Mouse (Mus musculus): Measurements from ENCODE around the gene Colca2. TPM values are rescaled to one million over a fixed set of nuclear protein-coding genes. Genes with fewer than 3 reads are reported as not detected.

The Colca2 gene
- polyA plus RNA-seq, 1 experiment from 2014 or later: 4.2 TPM

GRCm38 (mm10) chr9:51305146-51305545, 26.8 kb upstream of the Colca2 start:
- H3K9me3 ChIP-seq (replicated peaks; ENCODE audit: low read length): no peaks in the 10 kb centered on the region
- H3K4me3 ChIP-seq (replicated peaks; ENCODE audit: low read depth, low read length): no peak overlapping the region
- no peak overlapping the region for H3K4me2 ChIP-seq (ENCODE audit: low read length)
- no peaks in the 10 kb centered on the region for H3K4me1 ChIP-seq (replicated peaks; ENCODE audit: insufficient read depth, low read length)
- H3K9ac ChIP-seq (ENCODE audit: low read depth, low read length): no peak overlapping the region
- no peak for TF ChIP-seq CTCF (IDR thresholded peaks at IDR 0.05; ENCODE audit: low read depth)
- no peaks in the 10 kb centered on the region for H3K36me3 ChIP-seq (ENCODE audit: insufficient read depth, low read length)
- no peak overlapping the region for H3K27ac ChIP-seq
- no peak for DNase-seq (ENCODE audit: low spot score)
- ATAC-seq (replicated peaks; ENCODE audit: low FRiP score, low read depth): no peak
- no peaks in the 10 kb centered on the region for H3K27me3 ChIP-seq (ENCODE audit: insufficient read depth, low read length)
- 79% methylated on average over 3 of the region's 3 CpGs for WGBS

- Histone ChIP-seq H3K4me1 (replicated peaks; ENCODE audit: insufficient read depth, low read length) (no peaks in the 10 kb centered on the region), H3K27me3 (ENCODE audit: insufficient read depth, low read length) (no peaks in the 10 kb centered on the region), H3K27ac (no peak overlapping the region), H3K36me3 (ENCODE audit: insufficient read depth, low read length) (no peaks in the 10 kb centered on the region), H3K9ac (ENCODE audit: low read depth, low read length) (no peak overlapping the region), H3K4me3 (replicated peaks; ENCODE audit: low read depth, low read length) (no peak overlapping the region), H3K9me3 (replicated peaks; ENCODE audit: low read length) (no peaks in the 10 kb centered on the region), H3K4me2 (ENCODE audit: low read length) (no peak overlapping the region)
- ATAC-seq (replicated peaks; ENCODE audit: low FRiP score, low read depth) (no peak), DNase-seq (ENCODE audit: low spot score) (no peak)
- TF ChIP-seq CTCF (IDR thresholded peaks at IDR 0.05; ENCODE audit: low read depth): no peak
- 75% methylated on average over 5 of the region's 5 CpGs for WGBS
These were observed 25.6 kb upstream of the Colca2 start for GRCm38 (mm10) chr9:51303980-51304379.

GRCm38 (mm10) chr9:51293541-51293940, 15.2 kb upstream of the Colca2 start:
- Histone ChIP-seq H3K36me3 (ENCODE audit: insufficient read depth, low read length) (no peaks in the 10 kb centered on the region), H3K4me1 (replicated peaks; ENCODE audit: insufficient read depth, low read length) (no peaks in the 10 kb centered on the region), H3K9ac (ENCODE audit: low read depth, low read length) (no peak overlapping the region), H3K27ac (no peak overlapping the region), H3K27me3 (ENCODE audit: insufficient read depth, low read length) (no peaks in the 10 kb centered on the region), H3K4me2 (ENCODE audit: low read length) (no peak overlapping the region), H3K4me3 (replicated peaks; ENCODE audit: low read depth, low read length) (no peak overlapping the region), H3K9me3 (replicated peaks; ENCODE audit: low read length) (no peaks in the 10 kb centered on the region)
- ATAC-seq (replicated peaks; ENCODE audit: low FRiP score, low read depth): no peak
- TF ChIP-seq CTCF (IDR thresholded peaks at IDR 0.05; ENCODE audit: low read depth): no peak
- DNase-seq (ENCODE audit: low spot score): no peak
- WGBS: 78% methylated on average over 8 of the region's 8 CpGs

GRCm38 (mm10) chr9:51292674-51293073, 14.3 kb upstream of the Colca2 start:
- 29% methylated on average over 4 of the region's 4 CpGs for WGBS
- Histone ChIP-seq H3K4me1 (replicated peaks; ENCODE audit: insufficient read depth, low read length) (no peaks in the 10 kb centered on the region), H3K36me3 (ENCODE audit: insufficient read depth, low read length) (no peaks in the 10 kb centered on the region), H3K4me2 (ENCODE audit: low read length) (no peak overlapping the region), H3K4me3 (replicated peaks; ENCODE audit: low read depth, low read length) (no peak overlapping the region), H3K27me3 (ENCODE audit: insufficient read depth, low read length) (no peaks in the 10 kb centered on the region), H3K9me3 (replicated peaks; ENCODE audit: low read length) (no peaks in the 10 kb centered on the region), H3K27ac (no peak overlapping the region), H3K9ac (ENCODE audit: low read depth, low read length) (no peak overlapping the region)
- ATAC-seq (replicated peaks; ENCODE audit: low FRiP score, low read depth): no peak
- peak; percentile 91 for DNase-seq (ENCODE audit: low spot score)
- TF ChIP-seq CTCF (IDR thresholded peaks at IDR 0.05; ENCODE audit: low read depth): peak; percentile 92

- Histone ChIP-seq H3K4me2 (ENCODE audit: low read length) (no peak overlapping the region), H3K9ac (ENCODE audit: low read depth, low read length) (no peak overlapping the region), H3K9me3 (replicated peaks; ENCODE audit: low read length) (no peaks in the 10 kb centered on the region), H3K27me3 (ENCODE audit: insufficient read depth, low read length) (no peaks in the 10 kb centered on the region), H3K36me3 (ENCODE audit: insufficient read depth, low read length) (no peaks in the 10 kb centered on the region), H3K27ac (no peak overlapping the region), H3K4me3 (replicated peaks; ENCODE audit: low read depth, low read length) (no peak overlapping the region), H3K4me1 (replicated peaks; ENCODE audit: insufficient read depth, low read length) (no peaks in the 10 kb centered on the region)
- no peak for DNase-seq (ENCODE audit: low spot score)
- ATAC-seq (replicated peaks; ENCODE audit: low FRiP score, low read depth): no peak
- TF ChIP-seq CTCF (IDR thresholded peaks at IDR 0.05; ENCODE audit: low read depth): no peak
- WGBS: 65% methylated on average over 4 of the region's 4 CpGs
These were observed 12.6 kb upstream of the Colca2 start for GRCm38 (mm10) chr9:51290980-51291379.

GRCm38 (mm10) chr9:51286079-51286478, 7.7 kb upstream of the Colca2 start:
- Histone ChIP-seq H3K27me3 (ENCODE audit: insufficient read depth, low read length) (no peaks in the 10 kb centered on the region), H3K9me3 (replicated peaks; ENCODE audit: low read length) (no peaks in the 10 kb centered on the region), H3K4me2 (ENCODE audit: low read length) (no peak overlapping the region), H3K27ac (no peak overlapping the region), H3K4me1 (replicated peaks; ENCODE audit: insufficient read depth, low read length) (no peaks in the 10 kb centered on the region), H3K36me3 (ENCODE audit: insufficient read depth, low read length) (no peaks in the 10 kb centered on the region), H3K9ac (ENCODE audit: low read depth, low read length) (no peak overlapping the region), H3K4me3 (replicated peaks; ENCODE audit: low read depth, low read length) (no peak overlapping the region)
- no peak for ATAC-seq (replicated peaks; ENCODE audit: low FRiP score, low read depth)
- 38% methylated on average over 2 of the region's 2 CpGs for WGBS
- DNase-seq (ENCODE audit: low spot score): peak; percentile 24
- TF ChIP-seq CTCF (IDR thresholded peaks at IDR 0.05; ENCODE audit: low read depth): no peak

Measured in kidney, postnatal 0 days (tissue).